Mouse (Mus musculus): ENCODE measurements at regions not wholly inside any gene's neighbourhood (a gene's known extent, or its start where the extent isn't known, plus 50 kb on each side); places are given as distances from the start of the nearest gene placed in this dataset.

DNA sequence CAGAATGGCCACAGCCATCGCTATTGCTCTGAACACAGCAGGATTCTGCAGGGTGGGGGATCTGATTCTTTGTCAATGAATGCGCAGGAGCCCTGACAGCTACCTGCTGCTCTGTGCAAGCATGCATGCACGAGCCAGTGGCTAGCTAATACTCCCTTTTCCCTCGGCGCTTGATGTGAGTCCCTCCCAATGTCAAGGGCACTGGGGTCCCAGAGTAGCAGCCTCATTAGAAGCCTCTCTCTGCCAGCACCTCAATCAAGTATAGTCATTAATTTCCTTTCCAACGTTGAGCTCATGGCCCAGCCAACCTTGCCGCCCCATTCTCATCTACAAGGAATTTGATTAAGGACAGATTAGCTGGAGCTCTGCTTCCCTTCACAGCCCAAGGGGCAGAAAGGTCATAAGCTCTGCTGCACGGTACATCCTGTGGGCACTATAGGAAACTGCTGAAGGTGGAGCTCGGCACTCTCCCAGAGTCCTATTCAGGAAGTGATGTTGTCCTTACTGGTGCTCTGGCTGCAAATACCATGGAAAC, 190.2 kb upstream of the Cops8 start:
- no peak for TF ChIP-seq CTCF (IDR thresholded peaks at IDR 0.05; ENCODE audit: borderline replicate concordance, control insufficient read depth, extremely low read depth, insufficient read depth, low read length, poor library complexity)
- TF ChIP-seq POLR2A (IDR thresholded peaks at IDR 0.05; ENCODE audit: control insufficient read depth, extremely low read depth, insufficient read depth, low read length, poor library complexity), result no peak
